Mouse (Mus musculus) neural tube, embryonic 13.5 days (tissue): Measurements from ENCODE around the gene Nrcam. TPM values are rescaled to one million over a fixed set of nuclear protein-coding genes. Genes with fewer than 3 reads are reported as not detected.

Experiments used
- ATAC-seq: fragments of 200-750 bp; cut with Nextera tagmentation; 2 replicates; pipeline ENCODE4 v1.8.0; 2017; ENCODE audit warnings: low read depth, mild to moderate bottlenecking, moderate TSS enrichment, moderate library complexity
- H3K27ac ChIP-seq: fragments of 300-500 bp; sonication (generic); replicated peaks from 2 replicates; pipeline ENCODE4 v1.5.1; 2015; ENCODE audit warnings: moderate library complexity, mild to moderate bottlenecking, inconsistent platforms
- H3K27me3 ChIP-seq: fragments of 300-500 bp; sonication (generic); 2 replicates; pipeline ENCODE4 v1.6.1; 2015; ENCODE audit warnings: mild to moderate bottlenecking, inconsistent platforms
- H3K36me3 ChIP-seq: fragments of 300-500 bp; sonication (generic); 2 replicates; pipeline ENCODE4 v1.6.1; 2015; ENCODE audit warnings: mild to moderate bottlenecking, inconsistent platforms
- H3K4me1 ChIP-seq: fragments of 300-500 bp; sonication (generic); replicated peaks from 2 replicates; pipeline ENCODE4 v1.6.1; 2015; ENCODE audit warnings: inconsistent platforms
- H3K4me2 ChIP-seq: fragments of 300-500 bp; sonication (generic); 2 replicates; pipeline ENCODE4 v1.6.1; 2015; ENCODE audit warnings: inconsistent platforms, mild to moderate bottlenecking, moderate library complexity
- H3K4me3 ChIP-seq: fragments of 300-500 bp; sonication (generic); 2 replicates; pipeline ENCODE4 v1.5.1; 2015; ENCODE audit warnings: mild to moderate bottlenecking, inconsistent platforms
- H3K9ac ChIP-seq: fragments of 300-500 bp; sonication (generic); 2 replicates; pipeline ENCODE4 v1.6.1; 2015; ENCODE audit warnings: moderate library complexity, mild to moderate bottlenecking, inconsistent platforms
- H3K9me3 ChIP-seq: fragments of 300-500 bp; sonication (generic); 2 replicates; pipeline ENCODE4 v1.6.1; 2016; ENCODE audit warnings: inconsistent platforms
- WGBS: fragments of 180-500 bp; shearing (Covaris S2); methylation state at CpG from one replicate; pipeline ENCODE4 v1.1.7; 2015; 5-methylcytosine and 5-hydroxymethylcytosine counted together
- polyA plus RNA-seq: library from polyadenylated mRNA; unstranded; fragments of >200 nt; fragmentation: Nextera tagmentation; extraction: Ambion mirVana; gene quantifications from 2 replicates; pipeline ENCODE4 v1.2.1, GENCODE M21; 2015

Gene Nrcam
- polyA plus RNA-seq, 1 experiment from 2014 or later = 110 TPM

DNA sequence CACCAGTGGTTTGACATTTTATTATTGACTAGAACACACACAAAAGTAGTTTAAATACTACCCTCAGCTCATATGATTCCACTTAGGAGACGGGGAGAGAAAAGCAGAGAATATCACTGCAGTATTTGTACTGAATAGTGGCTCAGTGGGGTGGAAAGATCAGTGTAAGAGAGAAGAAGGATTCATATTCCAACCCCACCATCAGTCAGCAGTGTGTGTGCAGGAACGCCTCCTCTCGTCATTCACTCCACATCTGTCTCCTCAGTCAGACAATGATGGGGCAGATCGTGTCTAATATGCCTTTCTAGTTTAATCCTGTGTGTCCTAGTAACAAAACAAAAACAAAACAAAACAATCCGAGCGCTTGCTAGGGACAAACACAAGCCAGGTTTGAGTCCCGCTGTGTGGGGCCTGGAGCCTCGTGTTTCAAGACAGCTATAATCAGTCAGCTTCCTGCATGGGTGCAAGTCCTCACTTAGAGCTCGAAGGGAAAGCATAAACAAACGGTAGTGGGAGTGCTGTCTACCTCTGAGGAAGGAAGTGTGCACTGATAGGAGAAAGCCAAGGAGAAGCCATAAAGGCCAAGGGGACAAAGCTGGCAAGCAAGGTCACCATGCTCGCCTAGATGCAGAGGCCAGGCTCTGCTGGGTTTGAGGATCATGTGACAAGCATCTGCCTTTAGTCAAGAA is 273.7 kb downstream of the Nrcam start:
- Histone ChIP-seq H3K9ac (no peak overlapping the region), H3K4me1 (no peaks in the 10 kb centered on the region), H3K36me3 (peaks cover 21% of the 10 kb centered on the region; the same call in 1 of the 2 replicates), H3K4me2 (no peak overlapping the region), H3K27ac (no peak overlapping the region), H3K4me3 (no peak overlapping the region), H3K27me3 (no peaks in the 10 kb centered on the region), H3K9me3 (no peaks in the 10 kb centered on the region)
- ATAC-seq = no peak; the same call in 1 of the 2 replicates
- 65% methylated on average over 11 of the region's 11 CpGs for WGBS

DNA sequence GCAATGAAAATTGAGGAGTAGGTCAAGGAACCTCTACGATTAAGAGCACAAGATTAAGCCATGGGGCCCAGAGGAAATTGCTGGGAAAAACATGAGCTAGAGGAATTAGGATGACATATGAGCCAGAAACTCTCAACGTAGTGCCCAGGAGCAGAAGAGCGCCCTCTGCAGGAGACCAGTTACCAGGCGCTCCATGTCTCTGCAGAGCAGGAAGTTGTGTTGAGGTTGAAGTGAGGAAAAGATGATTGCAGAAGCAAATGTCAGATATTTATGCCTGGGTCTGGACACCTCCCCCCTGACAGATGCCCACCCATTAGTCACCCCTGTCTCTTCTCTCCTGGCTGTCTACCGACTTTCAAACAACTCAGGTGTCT is 274.3 kb downstream of the Nrcam start:
- H3K27ac ChIP-seq = no peak overlapping the region

DNA sequence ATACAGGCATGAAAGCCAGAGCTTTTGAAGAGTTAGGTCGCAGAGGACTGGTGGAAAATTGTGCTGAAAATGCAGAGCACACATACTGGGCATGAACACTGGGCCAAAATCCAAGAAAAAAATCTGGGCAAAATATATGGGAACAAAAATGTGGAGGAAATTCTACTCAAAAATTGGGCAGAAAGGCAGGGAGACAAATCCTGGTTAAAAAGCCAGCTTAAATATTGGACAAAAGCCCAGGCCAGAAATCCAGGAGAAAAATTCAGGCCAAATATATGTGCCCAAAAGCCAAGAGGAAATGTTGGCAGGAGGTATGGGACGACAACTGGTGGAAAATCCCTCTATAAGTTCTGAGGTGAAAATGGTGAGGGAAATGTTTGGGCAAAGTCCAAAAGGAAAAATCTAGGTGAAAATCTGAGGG is 288.3 kb downstream of the Nrcam start:
- ATAC-seq = no peak
- H3K27ac ChIP-seq = no peak overlapping the region
- no peak overlapping the region for H3K4me3 ChIP-seq
- no peak overlapping the region for H3K9ac ChIP-seq
- no peaks in the 10 kb centered on the region for H3K9me3 ChIP-seq
- H3K36me3 ChIP-seq = no peaks in the 10 kb centered on the region
- 85% methylated on average over 2 of the region's 2 CpGs for WGBS
- H3K4me1 ChIP-seq = no peaks in the 10 kb centered on the region
- H3K27me3 ChIP-seq = no peaks in the 10 kb centered on the region
- H3K4me2 ChIP-seq = no peak overlapping the region

More for the DNA sequence above, 274.3 kb downstream of the Nrcam start:
- H3K27me3 ChIP-seq = no peaks in the 10 kb centered on the region
- no peak overlapping the region for H3K9ac ChIP-seq
- H3K4me3 ChIP-seq = no peak overlapping the region
- no peak overlapping the region for H3K4me2 ChIP-seq
- H3K9me3 ChIP-seq = no peaks in the 10 kb centered on the region
- H3K4me1 ChIP-seq = no peaks in the 10 kb centered on the region
- no peak for ATAC-seq
- 89% methylated on average over 5 of the region's 5 CpGs for WGBS
- peaks cover 17% of the 10 kb centered on the region; the same call in 1 of the 2 replicates for H3K36me3 ChIP-seq

DNA sequence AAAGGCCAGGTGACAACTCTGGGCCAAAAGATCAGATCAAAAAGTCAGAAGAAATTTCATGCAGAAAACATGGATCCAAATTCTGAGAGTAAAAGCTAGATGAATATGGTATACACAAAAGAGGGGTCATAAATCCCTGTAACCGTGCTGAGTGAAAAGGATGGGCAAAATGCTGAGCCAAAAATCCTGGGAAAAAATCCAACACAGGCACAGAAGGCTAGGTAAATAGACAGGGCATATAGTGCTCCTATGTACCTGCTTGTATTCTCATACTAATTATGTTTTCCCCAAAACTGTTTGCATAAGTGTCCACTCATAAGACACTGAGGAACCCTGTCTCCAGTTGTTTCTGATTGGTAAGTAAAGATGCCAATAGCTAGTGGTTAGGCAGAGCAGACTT is 288.8 kb downstream of the Nrcam start:
- Histone ChIP-seq H3K4me2 (no peak overlapping the region), H3K27me3 (no peaks in the 10 kb centered on the region), H3K4me1 (no peaks in the 10 kb centered on the region), H3K4me3 (no peak overlapping the region), H3K36me3 (no peaks in the 10 kb centered on the region), H3K9ac (no peak overlapping the region), H3K27ac (no peak overlapping the region), H3K9me3 (no peaks in the 10 kb centered on the region)
- ATAC-seq = no peak
- whole genome bisulfite sequencing = 76% methylated on average over 1 of the region's 1 CpGs

DNA sequence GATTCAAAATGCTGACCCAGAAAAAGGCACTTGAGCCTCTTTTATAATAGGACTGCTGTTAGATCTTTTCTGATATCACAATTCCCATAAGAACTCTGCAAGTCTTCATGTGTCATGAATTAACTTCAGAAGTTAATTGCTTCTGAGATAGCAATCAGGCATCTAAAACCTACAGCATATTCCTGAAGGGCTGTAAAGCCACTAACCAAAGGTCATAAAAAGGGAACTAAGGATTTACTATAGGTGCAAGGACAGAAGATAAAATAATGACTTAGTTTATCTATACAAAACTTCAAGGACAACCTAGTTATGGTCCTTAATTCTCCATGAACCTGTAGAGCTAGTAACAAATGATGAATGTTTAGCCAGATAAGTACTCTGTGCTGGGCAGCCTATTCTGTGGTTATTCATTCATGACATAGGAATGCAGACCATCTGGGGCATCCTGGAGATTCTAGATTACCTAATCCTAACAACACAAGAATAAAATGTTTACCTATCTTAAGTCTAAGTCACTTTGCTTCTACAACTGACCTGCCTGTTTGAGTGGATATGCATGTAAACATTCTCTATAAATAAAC is 310.7 kb downstream of the Nrcam start:
- Histone ChIP-seq H3K36me3 (no peaks in the 10 kb centered on the region), H3K4me1 (no peaks in the 10 kb centered on the region), H3K9me3 (no peaks in the 10 kb centered on the region), H3K27ac (no peak overlapping the region), H3K27me3 (no peaks in the 10 kb centered on the region), H3K9ac (no peak overlapping the region), H3K4me3 (no peak overlapping the region), H3K4me2 (no peak overlapping the region)
- ATAC-seq = no peak

DNA sequence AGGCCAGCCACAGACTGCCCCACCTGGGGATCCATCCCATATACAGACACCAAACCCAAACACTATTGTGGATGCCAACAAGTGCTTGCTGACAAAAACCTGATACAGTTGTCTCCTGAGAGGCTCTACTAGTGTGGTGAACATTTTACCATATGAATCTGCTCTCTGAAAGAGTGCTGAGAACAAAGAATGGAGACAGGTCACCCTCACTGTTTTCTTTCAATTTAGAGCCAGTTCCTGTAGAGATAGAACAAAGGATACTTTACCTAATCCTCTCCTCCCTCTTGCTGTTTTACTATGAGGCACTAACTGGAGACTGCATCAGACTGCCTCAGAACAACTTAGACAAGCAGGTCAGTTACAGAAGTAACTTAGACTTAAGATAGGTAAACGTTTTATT is 311.9 kb downstream of the Nrcam start:
- no peaks in the 10 kb centered on the region for H3K36me3 ChIP-seq
- no peak overlapping the region for H3K9ac ChIP-seq
- H3K4me2 ChIP-seq = no peak overlapping the region
- H3K9me3 ChIP-seq = no peaks in the 10 kb centered on the region
- WGBS = 14% methylated on average over 1 of the region's 1 CpGs
- no peak overlapping the region for H3K27ac ChIP-seq
- ATAC-seq = no peak
- no peaks in the 10 kb centered on the region for H3K27me3 ChIP-seq
- no peaks in the 10 kb centered on the region for H3K4me1 ChIP-seq
- H3K4me3 ChIP-seq = no peak overlapping the region

Other genes with a start within 250 kb of the Nrcam start
- gene Dnajb9, start 118.6 kb upstream of the Nrcam start, polyA plus RNA-seq = 36.4 and 41.7 TPM in 2 replicates
- gene Pnpla8, start 107.5 kb upstream of the Nrcam start, polyA plus RNA-seq = 120 and 129 TPM in 2 replicates